Mouse (Mus musculus) cerebellum, adult 2 months (tissue): Measurements from ENCODE around the gene Tcf21.

Experiments
- CTCF ChIP-seq: fragments of 200-500 bp; IDR thresholded peaks from 2 replicates; pipeline ENCODE4 v1.5.1; 2011; ENCODE audit warnings: low read depth, mild to moderate bottlenecking, control low read depth, low read length, moderate library complexity, borderline replicate concordance; ENCODE audit not compliant: insufficient read depth
- POLR2A ChIP-seq: fragments of 200-500 bp; IDR thresholded peaks from 2 replicates; pipeline ENCODE4 v1.6.1; 2011; ENCODE audit warnings: low read length, control low read depth, borderline replicate concordance; ENCODE audit not compliant: insufficient read depth

DNA sequence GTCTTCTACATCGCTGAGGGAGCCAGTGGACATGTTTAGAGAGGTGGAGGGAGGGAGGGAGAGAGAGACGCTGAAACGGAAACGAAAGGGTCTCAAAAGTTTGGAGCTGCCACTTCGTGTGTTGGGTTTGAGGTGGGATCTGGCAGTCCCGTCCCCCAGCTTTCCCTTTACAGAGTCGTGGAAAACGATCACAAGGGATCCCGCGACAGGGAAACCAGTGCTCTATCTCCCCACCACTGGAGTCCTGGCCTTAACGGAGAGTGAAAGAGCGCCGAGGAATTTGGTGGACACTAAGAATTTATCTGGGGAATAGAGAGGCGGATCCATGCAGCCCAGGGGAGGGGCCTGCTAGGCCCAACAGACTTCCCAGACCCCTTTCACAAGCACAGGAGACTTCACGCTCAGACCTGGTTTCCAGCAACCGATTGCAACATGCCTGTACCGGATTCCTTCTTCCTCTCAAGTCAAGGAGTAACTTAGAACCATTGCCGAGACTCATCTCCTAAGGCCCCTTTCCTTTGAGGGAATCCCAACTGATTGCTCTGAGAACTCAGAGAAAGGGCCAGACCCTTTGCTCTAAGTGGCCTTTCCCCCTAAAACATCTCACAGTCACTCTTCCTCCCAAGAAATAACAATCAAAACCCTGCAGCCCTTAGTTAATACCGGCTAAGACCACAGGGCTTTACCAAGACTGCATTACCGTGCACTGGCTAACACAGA, at the start of gene Tcf21:
- TF ChIP-seq CTCF (no peak), POLR2A (no peak)
